In the genomic region with DNA sequence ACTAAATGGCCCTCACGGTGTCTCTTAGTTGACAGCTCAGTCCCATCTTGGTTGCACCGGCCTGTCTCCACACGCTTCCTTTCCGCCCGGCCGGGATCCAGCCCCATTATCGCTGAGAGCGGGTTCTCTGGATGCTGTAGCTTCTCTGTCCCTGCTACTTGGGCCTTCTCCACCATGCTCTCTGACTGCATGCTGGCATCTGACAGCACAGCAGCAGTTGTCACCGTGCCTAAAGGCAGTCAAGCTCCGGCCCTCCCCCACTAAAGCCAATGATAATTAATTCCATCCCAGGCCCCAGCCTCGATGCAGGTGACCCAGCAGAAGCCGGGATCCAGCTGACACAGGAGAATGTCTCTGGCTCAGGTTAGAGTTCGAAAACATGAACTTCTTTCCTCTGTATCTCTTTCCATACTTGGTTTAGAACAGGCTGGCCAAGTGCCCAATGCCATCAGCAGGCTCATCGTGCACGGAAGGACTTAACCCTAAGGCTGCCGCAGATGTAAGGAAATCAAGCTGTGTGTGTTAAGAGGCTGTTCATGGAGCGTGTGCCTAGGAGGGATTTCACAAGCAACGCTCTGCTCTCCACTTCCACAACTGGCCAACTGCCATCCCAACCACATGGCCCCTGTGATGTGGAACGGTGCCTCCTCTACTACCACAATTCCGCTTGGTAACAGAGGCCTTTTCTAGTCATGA, we compare ENCODE assay signal across 9 mouse cellular contexts.
DNase-seq lines count a peak whose midpoint lies in the region; ATAC-seq and TF ChIP-seq lines count a peak whose summit lies in the region.
"Had no signal": no experiment of that assay in that cellular context is flagged by ENCODE, and none has a peak within 500 bp of the region (broad histone marks: within the 10 kb centered on the region; RNA-seq: fewer than 3 reads in every experiment).

No protein-coding gene starts in this region.

- peak; percentile 29 for DNase-seq in gastrocnemius, postnatal 10 days
- DNase-seq in gastrocnemius, adult 8-10 months (ENCODE audit: low spot score in 2 of 2), result no peak
- peak; percentile 60 for DNase-seq in testis, postnatal 10 days (ENCODE audit: low spot score)
- DNase-seq in testis, postnatal 14 days (ENCODE audit: low spot score), result no peak
- peak; percentile 55 for DNase-seq in forebrain, postnatal 0 days
- DNase-seq in urinary bladder, postnatal 14 days (ENCODE audit: low spot score), result no peak
- DNase-seq in gastrocnemius, postnatal 4 days (ENCODE audit: low spot score in 2 of 2), result no peak

- 0 out of 2 replicates have a peak, but pooled peaks cover 7% of the 10 kb centered on the region for H3K4me1 ChIP-seq in forebrain, postnatal 0 days (ENCODE audit: insufficient read depth)
- peaks cover 6% of the 10 kb centered on the region; the same call in 1 of the 2 replicates for H3K4me1 ChIP-seq in neural tube, embryonic 15.5 days

- ATAC-seq in forebrain, postnatal 0 days, result peak; percentile 54
- no peak for ATAC-seq in neural tube, embryonic 15.5 days (ENCODE audit: low FRiP score)

- no peak overlapping the region for H3K9ac ChIP-seq in forebrain, postnatal 0 days
- H3K9ac ChIP-seq in neural tube, embryonic 15.5 days (replicated peaks), result no peak overlapping the region
- H3K9ac ChIP-seq: liver, embryonic 14.5 days had no signal

- TF ChIP-seq CTCF in forebrain, postnatal 0 days (IDR thresholded peaks at IDR 0.05; ENCODE audit: low read depth), result no peak

- no peak overlapping the region for H3K4me3 ChIP-seq in forebrain, postnatal 0 days (ENCODE audit: low read depth, low read length)
- H3K4me3 ChIP-seq in neural tube, embryonic 15.5 days (replicated peaks), result no peak overlapping the region

- H3K9me3 ChIP-seq in forebrain, postnatal 0 days (ENCODE audit: low read length), result no peaks in the 10 kb centered on the region
- no peaks in the 10 kb centered on the region for H3K9me3 ChIP-seq in neural tube, embryonic 15.5 days (replicated peaks)

- H3K36me3 ChIP-seq in forebrain, postnatal 0 days (ENCODE audit: insufficient read depth), result no peaks in the 10 kb centered on the region
- no peaks in the 10 kb centered on the region for H3K36me3 ChIP-seq in neural tube, embryonic 15.5 days

- H3K4me2 ChIP-seq in forebrain, postnatal 0 days (ENCODE audit: low read depth), result no peak overlapping the region
- 0 out of 2 replicates have a peak overlapping the region, but pooled peaks have one; percentile 0 for H3K4me2 ChIP-seq in neural tube, embryonic 15.5 days

- H3K27me3 ChIP-seq in forebrain, postnatal 0 days (ENCODE audit: insufficient read depth, low read length), result no peaks in the 10 kb centered on the region
- H3K27me3 ChIP-seq in neural tube, embryonic 15.5 days (replicated peaks), result no peaks in the 10 kb centered on the region

- WGBS in forebrain, postnatal 0 days, result 46% methylated on average over 20 of the region's 20 CpGs
- 61% methylated on average over 20 of the region's 20 CpGs for WGBS in neural tube, embryonic 15.5 days

- no peak overlapping the region for H3K27ac ChIP-seq in forebrain, postnatal 0 days (ENCODE audit: low read depth, low read length)
- H3K27ac ChIP-seq in neural tube, embryonic 15.5 days (replicated peaks), result no peak overlapping the region
- H3K27ac ChIP-seq: liver, embryonic 14.5 days had no signal

Comparison
In these comparisons a context has a peak if more than half of its experiments do, and no peak if none do; other contexts are left out.
1. DNase-seq: peak in gastrocnemius, postnatal 10 days (single experiment), testis, postnatal 10 days (single experiment) and forebrain, postnatal 0 days (single experiment); none in gastrocnemius, adult 8-10 months (0 of 2), testis, postnatal 14 days (single experiment), urinary bladder, postnatal 14 days (single experiment) and gastrocnemius, postnatal 4 days (0 of 2).